Mouse (Mus musculus) CH12.LX (cell line): ENCODE measurements around the gene Vps37d. TPM values are rescaled to one million over a fixed set of nuclear protein-coding genes. Genes with fewer than 3 reads are reported as not detected.

Experiments
- DNase-seq: peaks from one replicate; pipeline ENCODE4 v3.0.0-alpha.2; 2013; ENCODE audit errors: extremely low read depth
- H3K27ac ChIP-seq: 2 replicates; pipeline ENCODE4 v1.5.1; 2012; ENCODE audit warnings: low read depth, mild to moderate bottlenecking, control low read depth, moderate library complexity; ENCODE audit not compliant: insufficient read depth
- H3K27me3 ChIP-seq: replicated peaks from 2 replicates; pipeline ENCODE3; 2012; ENCODE audit warnings: inconsistent platforms
- H3K36me3 ChIP-seq, 2 experiments: replicated peaks in 1 of 2; 2 replicates each; pipeline versions ENCODE3 to v1.6.1; 2012; ENCODE audit warnings: inconsistent platforms in 1 of 2, low read length in 1 of 2, mild to moderate bottlenecking in 1 of 2, mixed read lengths in 1 of 2, moderate library complexity in 1 of 2; ENCODE audit not compliant: control insufficient read depth in 1 of 2, insufficient read depth in 1 of 2
- H3K4me1 ChIP-seq, 2 experiments: 2 replicates each; pipeline ENCODE4 v1.6.1; 2012; ENCODE audit warnings: inconsistent platforms in 1 of 2, moderate library complexity in 1 of 2; ENCODE audit not compliant: insufficient read depth in 2 of 2, control insufficient read depth in 1 of 2
- H3K4me2 ChIP-seq: 2 replicates; pipeline ENCODE4 v1.6.1; 2012; ENCODE audit warnings: low read depth, mild to moderate bottlenecking, control low read depth; ENCODE audit not compliant: poor library complexity, insufficient read depth, severe bottlenecking
- H3K4me3 ChIP-seq, 3 experiments: fragments of 150-350 bp in 1 of 3; sonication (generic) in 1 of 3; replicated peaks in 1 of 3; 2 replicates each; pipeline versions ENCODE3 to v1.5.1; 2011 to 2012; ENCODE audit warnings: low read depth in 2 of 3, low read length in 2 of 3, mild to moderate bottlenecking in 2 of 3, moderate library complexity in 2 of 3, control low read depth in 1 of 3, improper control_type of control experiment in 1 of 3, inconsistent platforms in 1 of 3, mixed read lengths in 1 of 3; ENCODE audit not compliant: poor library complexity in 1 of 3
- H3K79me2 ChIP-seq: replicated peaks from 2 replicates; pipeline ENCODE4 v1.6.1; 2012; ENCODE audit warnings: mild to moderate bottlenecking, moderate library complexity; ENCODE audit not compliant: control insufficient read depth, poor library complexity, insufficient read depth, severe bottlenecking; ENCODE audit errors: extremely low read depth
- H3K9ac ChIP-seq: 2 replicates; pipeline ENCODE4 v1.6.1; 2012; ENCODE audit warnings: low read depth, mild to moderate bottlenecking, control low read depth, moderate library complexity; ENCODE audit not compliant: insufficient read depth
- H3K9me3 ChIP-seq: replicated peaks from 2 replicates; pipeline ENCODE3; 2012; ENCODE audit warnings: low read length, inconsistent platforms, mixed read lengths
- CTCF ChIP-seq, 2 experiments: IDR thresholded peaks in 1 of 2; conservative IDR thresholded peaks in 1 of 2; 2 replicates each; pipeline ENCODE4 v1.5.1; 2011 to 2012; ENCODE audit warnings: low read depth in 2 of 2, low read length in 2 of 2, improper control_type of control experiment in 1 of 2, inconsistent platforms in 1 of 2, mild to moderate bottlenecking in 1 of 2, moderate library complexity in 1 of 2
- ELF1 ChIP-seq: IDR thresholded peaks from 2 replicates; pipeline ENCODE4 v1.6.1; 2014; ENCODE audit warnings: low read depth, mild to moderate bottlenecking, inconsistent platforms, low read length, improper control_type of control experiment
- IRF4 ChIP-seq: IDR thresholded peaks from 2 replicates; pipeline ENCODE4 v1.6.1; 2014; ENCODE audit warnings: low read depth, mild to moderate bottlenecking, inconsistent platforms, low read length, improper control_type of control experiment
- RAD21 ChIP-seq: IDR thresholded peaks from 2 replicates; pipeline ENCODE4 v1.6.1; 2011; ENCODE audit warnings: low read depth, mild to moderate bottlenecking, low read length, improper control_type of control experiment, moderate library complexity
- SMC3 ChIP-seq: IDR thresholded peaks from 2 replicates; pipeline ENCODE4 v1.6.1; 2011; ENCODE audit warnings: low read depth, low read length, improper control_type of control experiment
- TBP ChIP-seq: conservative IDR thresholded peaks from 2 replicates; pipeline ENCODE4 v1.6.1; 2011; ENCODE audit warnings: low read depth, low read length, improper control_type of control experiment
- ZKSCAN1 ChIP-seq: IDR thresholded peaks from 2 replicates; pipeline ENCODE4 v1.6.1; 2012; ENCODE audit warnings: low read depth, inconsistent platforms, low read length, improper control_type of control experiment, borderline replicate concordance
- ZMIZ1 ChIP-seq: IDR thresholded peaks from 2 replicates; pipeline ENCODE4 v1.6.1; 2012; ENCODE audit warnings: low read depth, mild to moderate bottlenecking, inconsistent platforms, low read length, improper control_type of control experiment
- dilution Hi-C: fragments of 300-500 bp; cut with MboI; formaldehyde crosslinking; loops from 2 replicates; pipeline ENCODE4 v1.14.3; 2020; ENCODE audit warnings: low sequenced_read_pairs; ENCODE audit not compliant: extremely low pct_unique_long_range_greater_than_20kb, extremely low pct_ligation_motif_present
- in situ Hi-C: fragments of 300-500 bp; cut with MboI; formaldehyde crosslinking; loops from 3 replicates; pipeline ENCODE4 v1.14.3; 2019; ENCODE audit warnings: low sequenced_read_pairs, low pct_ligation_motif_present, low pct_unique_long_range_greater_than_20kb, mixed read lengths
- polyA plus RNA-seq: library from polyadenylated mRNA; unstranded; fragments of >175 nt; gene quantifications from 2 replicates; pipeline ENCODE4 v1.2.1, GENCODE M21; 2012; ENCODE audit warnings: low read depth; ENCODE audit not compliant: insufficient read length
- total RNA-seq, 2 experiments: library from RNA; depleted of rRNA; stranded (reverse); fragments of 300-350 nt in 1 of 2; fragments of >200 nt in 1 of 2; gene quantifications; 2 replicates each; pipeline ENCODE4 v1.2.3; 2012 to 2014

Gene Vps37d
- total and polyA plus RNA-seq, 3 experiments: 0.40 to 0.64 (median 0.56) TPM

DNA sequence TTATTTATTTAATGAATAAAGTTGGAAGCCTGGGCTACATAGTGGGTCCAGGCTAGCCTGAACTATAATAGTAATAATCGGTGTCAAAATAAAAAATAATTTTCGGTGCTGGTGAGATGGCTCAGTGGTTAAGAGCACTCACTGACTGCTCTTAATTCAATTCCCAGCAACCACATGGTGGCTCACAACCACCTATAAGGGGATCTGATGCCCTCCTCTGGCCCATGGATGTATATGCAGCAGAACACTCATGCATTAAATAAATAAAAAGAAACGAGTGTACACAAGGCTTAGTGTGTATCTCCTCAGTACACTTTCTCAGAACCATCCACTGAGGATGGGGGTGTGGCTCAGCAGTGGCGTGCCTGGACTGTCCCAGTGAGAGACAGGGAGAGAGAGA lies 42.7 kb upstream of the Vps37d start:
- no peak for DNase-seq
- in situ Hi-C loops (loop anchor here (25.0 kb wide), 1 partner anchor 208 kb away; the partner anchor contains the start of genes Cldn13 and Tmem270), dilution Hi-C loops (no loop called here)
- Histone ChIP-seq H3K4me2 (no peak overlapping the region), H3K9me3 (no peaks in the 10 kb centered on the region), H3K27me3 (peaks cover 59% of the 10 kb centered on the region), H3K27ac (no peak overlapping the region), H3K36me3 (no peaks in the 10 kb centered on the region), H3K4me1 (0 out of 4 replicates have a peak, but pooled peaks cover 0 to 1% of the 10 kb centered on the region in 2 experiments), H3K9ac (no peak overlapping the region), H3K79me2 (no peaks in the 10 kb centered on the region), H3K4me3 (no peak overlapping the region)
- no peak for TF ChIP-seq IRF4
- peak in 1 of 2 experiments; percentile 62; a peak in 2 of 4 replicates for TF ChIP-seq CTCF (conservative IDR thresholded peaks at IDR 0.05 in 1 of 2, IDR thresholded peaks at IDR 0.05 in 1 of 2; ENCODE audit: low read depth in 2 of 2, low read length in 2 of 2)
- no peak for TF ChIP-seq ELF1
- TF ChIP-seq SMC3: peak; percentile 11; the same call in 1 of the 2 replicates

DNA sequence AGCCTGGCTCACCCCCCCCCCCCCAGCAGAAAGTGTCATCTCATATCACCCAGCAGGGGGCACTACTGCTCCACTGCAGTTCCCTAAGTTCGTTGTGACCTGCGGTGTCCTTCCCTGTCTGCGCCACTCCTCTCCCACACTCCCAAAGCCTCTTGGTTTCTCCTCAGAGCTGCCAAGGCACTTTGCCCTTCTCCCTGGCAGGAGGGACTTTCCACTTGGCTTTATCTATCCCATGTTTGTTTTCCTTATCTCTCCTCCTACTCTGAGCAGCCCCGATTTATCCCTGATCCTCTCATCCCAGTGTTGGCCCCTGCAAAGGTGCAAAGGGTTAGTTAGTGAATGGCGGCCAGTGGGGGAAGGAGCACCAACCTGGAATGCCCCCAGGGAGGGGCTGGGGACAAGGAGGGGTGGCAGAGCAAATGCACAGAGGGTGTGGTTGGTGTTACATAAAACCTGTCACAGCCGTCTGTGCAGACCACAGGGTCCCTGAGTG lies 40.6 kb upstream of the Vps37d start:
- H3K27ac ChIP-seq: no peak overlapping the region
- peak; percentile 45 for DNase-seq
- peaks cover 4 to 8% of the 10 kb centered on the region in 2 experiments; a peak in 2 of 4 replicates for H3K4me1 ChIP-seq
- dilution Hi-C loops: no loop called here
- no peaks in the 10 kb centered on the region for H3K9me3 ChIP-seq
- in situ Hi-C loops: loop anchor here (5.0 to 25.0 kb wide), 2 partner anchors 169 to 206 kb away; partner anchors contain the start of genes Cldn13 and Tmem270
- no peak overlapping the region for H3K4me3 ChIP-seq
- H3K4me2 ChIP-seq: no peak overlapping the region
- H3K36me3 ChIP-seq: no peaks in the 10 kb centered on the region
- peaks cover 45% of the 10 kb centered on the region for H3K27me3 ChIP-seq
- H3K79me2 ChIP-seq: no peaks in the 10 kb centered on the region
- TF ChIP-seq RAD21 (peak; percentile 75), IRF4 (no peak), CTCF (conservative IDR thresholded peaks at IDR 0.05 in 1 of 2, IDR thresholded peaks at IDR 0.05 in 1 of 2; ENCODE audit: low read depth in 2 of 2, low read length in 2 of 2) (peak; percentile 79 to 82), ZKSCAN1 (no peak), SMC3 (peak; percentile 66)
- H3K9ac ChIP-seq: no peak overlapping the region

DNA sequence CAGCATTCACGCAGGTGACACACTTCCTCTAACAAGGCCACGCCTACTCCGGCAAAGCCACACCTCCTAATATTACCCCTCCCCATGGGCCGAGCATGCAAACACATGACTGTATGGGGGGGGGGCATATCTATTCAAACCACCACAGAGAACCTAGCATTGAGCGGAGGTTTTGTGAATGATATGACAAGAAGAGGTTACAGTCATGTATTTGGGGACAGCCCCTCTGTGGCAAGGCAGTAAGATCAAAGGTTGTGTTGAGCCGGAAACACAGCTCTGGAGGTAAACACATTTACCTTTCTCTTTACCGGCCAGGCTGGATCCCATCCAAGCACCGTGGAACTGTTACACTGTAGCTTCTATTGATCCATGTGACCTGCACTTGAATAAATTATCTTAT lies 37.2 kb upstream of the Vps37d start:
- dilution Hi-C loops: no loop called here
- TF ChIP-seq TBP (no peak), ZMIZ1 (no peak), CTCF (conservative IDR thresholded peaks at IDR 0.05 in 1 of 2, IDR thresholded peaks at IDR 0.05 in 1 of 2; ENCODE audit: low read depth in 2 of 2, low read length in 2 of 2) (no peak)
- TF ChIP-seq, all 38 proteins: peak for 0
- no peaks in the 10 kb centered on the region for H3K79me2 ChIP-seq
- H3K4me2 ChIP-seq: no peak overlapping the region
- H3K9me3 ChIP-seq: peaks cover 2% of the 10 kb centered on the region
- H3K36me3 ChIP-seq: no peaks in the 10 kb centered on the region
- no peak overlapping the region for H3K9ac ChIP-seq
- DNase-seq: peak; percentile 64
- peaks cover 43% of the 10 kb centered on the region for H3K27me3 ChIP-seq
- H3K4me1 ChIP-seq: peaks cover 4 to 8% of the 10 kb centered on the region in 2 experiments; a peak in 2 of 4 replicates
- H3K27ac ChIP-seq: no peak overlapping the region
- in situ Hi-C loops: loop anchor here (5.0 to 25.0 kb wide), 2 partner anchors 172 to 203 kb away; partner anchors contain the start of genes Cldn13 and Tmem270
- H3K4me3 ChIP-seq: no peak overlapping the region
